Comparison of ENCODE assay signal across 8 mouse cellular contexts in the genomic region with DNA sequence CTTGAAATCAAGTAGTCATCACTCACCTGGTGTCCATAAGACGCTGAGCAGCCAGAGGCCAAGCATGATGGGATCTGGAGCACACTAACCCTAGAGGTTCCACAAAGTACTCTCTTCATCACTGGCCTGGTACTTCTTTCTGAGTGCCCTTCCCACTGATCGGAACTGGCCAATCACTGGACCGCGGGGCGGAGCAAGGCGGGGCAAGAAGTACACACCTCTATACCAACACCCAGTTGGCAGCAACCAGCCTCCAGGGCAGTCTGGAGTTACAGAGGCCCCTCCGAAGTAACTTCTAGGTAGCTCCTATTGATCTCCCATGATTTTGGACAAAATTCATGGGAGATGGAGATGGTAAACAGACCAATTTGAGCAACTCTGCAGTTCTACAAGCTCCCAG. TPM values are rescaled to one million over a fixed set of nuclear protein-coding genes. Genes with fewer than 3 reads are reported as not detected.
DNase-seq lines count a peak whose midpoint lies in the region; ATAC-seq and TF ChIP-seq lines count a peak whose summit lies in the region.

A gene (minus strand): TSS at position 157 of the 400 bp plus-strand sequence.

- 25% methylated on average over 7 of the region's 7 CpGs for WGBS in bone marrow, adult 2 months

- TF ChIP-seq POLR2A in bone marrow, adult 2 months (IDR thresholded peaks at IDR 0.05; ENCODE audit: borderline replicate concordance, control insufficient read depth, low read depth, low read length), result no peak; the same call in 1 of the 2 replicates

- H3K27ac ChIP-seq in bone marrow, adult 2 months (ENCODE audit: control insufficient read depth, insufficient read depth, low read depth, low read length, poor library complexity), result peak within 1 kb of the TSS; percentile 62
- no peak within 1 kb of the TSS for H3K27ac ChIP-seq in layer of hippocampus, adult 2 months

- peak within 1 kb of the TSS; percentile 81 for H3K4me3 ChIP-seq in bone marrow, adult 2 months (replicated peaks; ENCODE audit: control insufficient read depth, low read depth, low read length)
- no peak within 1 kb of the TSS for H3K4me3 ChIP-seq in layer of hippocampus, adult 2 months

- peak; percentile 85 for ATAC-seq in megakaryocyte progenitor cell, adult 5-6 weeks (replicated peaks; ENCODE audit: poor library complexity)

- DNase-seq in gastrocnemius, postnatal 25 days, result peak; percentile 32
- DNase-seq in gastrocnemius, postnatal 10 days, result no peak
- DNase-seq in kidney, postnatal 14 days, result peak; percentile 39
- no peak for DNase-seq in heart, postnatal 4 days
- no peak for DNase-seq in layer of hippocampus, postnatal 10 days (ENCODE audit: low spot score in 2 of 2)
- no peak for DNase-seq in layer of hippocampus, adult 2 months (ENCODE audit: low spot score in 2 of 2)

- TF ChIP-seq CTCF in bone marrow, adult 2 months (IDR thresholded peaks at IDR 0.05; ENCODE audit: control insufficient read depth, insufficient read depth, low read length), result no peak
- no peak for TF ChIP-seq CTCF in layer of hippocampus, adult 2 months (conservative IDR thresholded peaks at IDR 0.05)

- H3K4me1 ChIP-seq in bone marrow, adult 2 months (ENCODE audit: control insufficient read depth, insufficient read depth, low read length), result no peaks in the 10 kb centered on the region

RNA-seq across cellular contexts. Expression of the gene that starts here (rescaled TPM):
- total RNA-seq in gastrocnemius, postnatal 25 days (2021), result under 1 TPM; 0.29 to 0.36 TPM
- 1 to 10 TPM in 1 of 2 experiments, under 1 TPM in 1; 0.35 to 1.1 TPM for total RNA-seq in gastrocnemius, postnatal 10 days (2021)
- 17.9 and 55.1 TPM in 2 replicates for polyA plus RNA-seq in bone marrow, adult 2 months (2011; ENCODE audit: insufficient read depth, insufficient read length, low replicate concordance, missing spikeins)
- total RNA-seq in megakaryocyte progenitor cell, adult 5-6 weeks (2015), result 1.3 and 1.9 TPM in 2 replicates
- 1.3 and 1.7 TPM in 2 replicates for total RNA-seq in megakaryocyte progenitor cell, adult 5-6 weeks (2017)
- total RNA-seq in heart, postnatal 4 days (2021), result under 1 TPM; 0.38 to 0.90 TPM
- total RNA-seq in layer of hippocampus, postnatal 10 days (2021), result 1 to 10 TPM; 1.3 to 2.4 TPM
- 1 to 10 TPM; 3.4 to 6.0 TPM for total RNA-seq in layer of hippocampus, adult 2 months (2021)

Comparison
In these comparisons a context has a peak if more than half of its experiments do, and no peak if none do; other contexts are left out.
1. Peak in DNase-seq in gastrocnemius, postnatal 25 days; RNA of the gene not detected or under 1 TPM.